Mouse (Mus musculus): ENCODE measurements at regions not wholly inside any gene's neighbourhood (a gene's known extent, or its start where the extent isn't known, plus 50 kb on each side); places are given as distances from the start of the nearest gene placed in this dataset.
A peak's percentile ranks its signal among the peaks of the same experiment; 100 is the strongest.
"Not testable (repeated sequence)": the region's sequence is repeated elsewhere in the genome, so short reads cannot be mapped to it uniquely, and the experiment has no call there.

DNA sequence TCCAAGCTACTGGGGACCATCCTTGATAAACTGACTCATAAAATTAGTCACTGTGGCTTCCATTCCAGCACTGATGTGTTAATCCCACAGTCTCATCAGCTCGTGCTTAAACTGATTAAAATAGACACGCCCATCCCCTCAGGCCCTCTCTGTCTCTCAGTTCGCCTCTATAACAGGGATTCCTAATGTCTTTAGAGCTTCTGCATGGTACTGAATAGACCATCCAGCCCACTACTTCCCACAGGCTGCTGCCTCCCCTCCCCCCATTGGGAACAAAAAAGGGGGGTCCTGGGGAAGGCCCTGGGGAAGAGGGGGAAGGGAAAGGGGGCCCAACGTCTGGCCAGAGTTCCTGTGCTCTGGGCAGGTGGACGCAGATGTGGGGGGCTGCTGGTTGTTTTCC lies 119.7 kb upstream of the Kctd3 start:
- ATAC-seq (ENCODE audit: low FRiP score) = no peak
- no peaks in the 10 kb centered on the region for H3K27me3 ChIP-seq (ENCODE audit: control insufficient read depth, insufficient read depth, low read length)
- H3K4me1 ChIP-seq (replicated peaks; ENCODE audit: control insufficient read depth, insufficient read depth, low read length) = no peaks in the 10 kb centered on the region
- no peak overlapping the region for H3K27ac ChIP-seq
- WGBS = 21% methylated on average over 5 of the region's 5 CpGs
- H3K4me2 ChIP-seq (replicated peaks) = no peak overlapping the region
- no peak for DNase-seq (ENCODE audit: low spot score)
- no peaks in the 10 kb centered on the region for H3K36me3 ChIP-seq (replicated peaks; ENCODE audit: control insufficient read depth, insufficient read depth)
- no peak overlapping the region for H3K9ac ChIP-seq
- no peak overlapping the region for H3K4me3 ChIP-seq (replicated peaks; ENCODE audit: low read length)
- H3K9me3 ChIP-seq (ENCODE audit: control insufficient read depth, low read length) = no peaks in the 10 kb centered on the region

GRCm38 (mm10) chr1:189119941-189120735 lies 112.5 kb upstream of the Kctd3 start:
- DNase-seq (ENCODE audit: low spot score) (no peak), ATAC-seq (ENCODE audit: low FRiP score) (no peak)
- Histone ChIP-seq H3K36me3 (replicated peaks; ENCODE audit: control insufficient read depth, insufficient read depth) (no peaks in the 10 kb centered on the region), H3K27me3 (ENCODE audit: control insufficient read depth, insufficient read depth, low read length) (no peaks in the 10 kb centered on the region), H3K4me1 (replicated peaks; ENCODE audit: control insufficient read depth, insufficient read depth, low read length) (no peaks in the 10 kb centered on the region), H3K4me3 (replicated peaks; ENCODE audit: low read length) (no peak overlapping the region), H3K9me3 (ENCODE audit: control insufficient read depth, low read length) (no peaks in the 10 kb centered on the region), H3K4me2 (replicated peaks) (no peak overlapping the region), H3K27ac (no peak overlapping the region), H3K9ac (no peak overlapping the region)
- WGBS = 76% methylated on average over 6 of the region's 6 CpGs

DNA sequence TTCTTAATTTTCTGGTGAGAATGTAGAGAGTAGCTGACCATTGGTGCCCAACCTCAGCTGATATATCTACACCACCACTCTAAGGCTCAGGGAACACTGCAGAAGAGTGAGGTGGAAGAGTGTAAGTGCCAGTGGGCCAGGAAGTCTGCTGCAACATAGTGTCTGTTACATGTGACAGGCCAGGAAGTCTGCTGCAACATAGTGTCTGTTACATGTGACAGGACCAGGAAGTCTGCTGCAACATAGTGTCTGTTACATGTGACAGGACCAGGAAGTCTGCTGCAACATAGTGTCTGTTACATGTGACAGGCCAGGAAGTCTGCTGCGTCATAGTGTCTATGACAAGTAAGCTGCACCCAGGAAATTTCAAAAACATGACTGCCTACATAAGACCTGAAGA lies 111.4 kb upstream of the Kctd3 start:
- H3K9ac ChIP-seq; H3K36me3 ChIP-seq (replicated peaks; ENCODE audit: control insufficient read depth, insufficient read depth); ATAC-seq (ENCODE audit: low FRiP score); H3K4me2 ChIP-seq (replicated peaks); H3K4me1 ChIP-seq (replicated peaks; ENCODE audit: control insufficient read depth, insufficient read depth, low read length); H3K27ac ChIP-seq; H3K9me3 ChIP-seq (ENCODE audit: control insufficient read depth, low read length); DNase-seq (ENCODE audit: low spot score); H3K4me3 ChIP-seq (replicated peaks; ENCODE audit: low read length); H3K27me3 ChIP-seq (ENCODE audit: control insufficient read depth, insufficient read depth, low read length): not testable (repeated sequence)
- 92% methylated on average over 1 of the region's 1 CpGs for WGBS

- H3K4me3 ChIP-seq (replicated peaks; ENCODE audit: low read length) = no peak overlapping the region
- WGBS = 59% methylated on average over 5 of the region's 5 CpGs
- ATAC-seq (ENCODE audit: low FRiP score) = no peak
- H3K9me3 ChIP-seq (ENCODE audit: control insufficient read depth, low read length) = no peaks in the 10 kb centered on the region
- no peak overlapping the region for H3K9ac ChIP-seq
- H3K4me2 ChIP-seq (replicated peaks) = no peak overlapping the region
- H3K36me3 ChIP-seq (replicated peaks; ENCODE audit: control insufficient read depth, insufficient read depth) = no peaks in the 10 kb centered on the region
- no peaks in the 10 kb centered on the region for H3K4me1 ChIP-seq (replicated peaks; ENCODE audit: control insufficient read depth, insufficient read depth, low read length)
- no peak overlapping the region for H3K27ac ChIP-seq
- no peaks in the 10 kb centered on the region for H3K27me3 ChIP-seq (ENCODE audit: control insufficient read depth, insufficient read depth, low read length)
- DNase-seq (ENCODE audit: low spot score) = no peak
Observed at GRCm38 (mm10) chr1:189118582-189118981, 110.9 kb upstream of the Kctd3 start.

DNA sequence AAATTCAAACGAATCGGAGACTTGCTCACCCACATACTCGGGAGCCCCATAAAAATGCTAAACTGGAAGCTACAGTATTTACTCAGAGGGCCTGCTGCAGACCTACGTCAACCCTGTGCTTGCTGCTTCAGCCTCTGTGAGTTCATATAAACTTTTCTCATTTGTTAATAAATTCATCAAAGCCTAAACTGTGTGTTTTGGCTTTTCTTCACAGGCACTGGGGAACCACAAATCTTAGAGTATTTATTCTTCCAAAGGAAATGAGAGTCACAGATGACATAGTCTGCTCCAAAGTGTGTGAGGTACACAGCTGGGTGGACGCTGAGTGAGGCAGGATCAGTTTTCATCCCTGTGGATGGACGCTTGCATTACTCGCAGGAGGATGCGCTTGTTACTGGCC lies 108.3 kb upstream of the Kctd3 start:
- Histone ChIP-seq H3K9me3 (ENCODE audit: control insufficient read depth, low read length) (no peaks in the 10 kb centered on the region), H3K27me3 (ENCODE audit: control insufficient read depth, insufficient read depth, low read length) (no peaks in the 10 kb centered on the region), H3K9ac (no peak overlapping the region), H3K4me2 (replicated peaks) (no peak overlapping the region), H3K4me1 (replicated peaks; ENCODE audit: control insufficient read depth, insufficient read depth, low read length) (no peaks in the 10 kb centered on the region), H3K27ac (no peak overlapping the region), H3K4me3 (replicated peaks; ENCODE audit: low read length) (no peak overlapping the region), H3K36me3 (replicated peaks; ENCODE audit: control insufficient read depth, insufficient read depth) (no peaks in the 10 kb centered on the region)
- 83% methylated on average over 8 of the region's 8 CpGs for WGBS
- ATAC-seq (ENCODE audit: low FRiP score) (no peak), DNase-seq (ENCODE audit: low spot score) (no peak)

GRCm38 (mm10) chr1:189115279-189115678 lies 107.6 kb upstream of the Kctd3 start:
- no peaks in the 10 kb centered on the region for H3K27me3 ChIP-seq (ENCODE audit: control insufficient read depth, insufficient read depth, low read length)
- no peak overlapping the region for H3K4me3 ChIP-seq (replicated peaks; ENCODE audit: low read length)
- no peak for ATAC-seq (ENCODE audit: low FRiP score)
- DNase-seq (ENCODE audit: low spot score) = no peak
- H3K9ac ChIP-seq = no peak overlapping the region
- no peaks in the 10 kb centered on the region for H3K36me3 ChIP-seq (replicated peaks; ENCODE audit: control insufficient read depth, insufficient read depth)
- no peak overlapping the region for H3K27ac ChIP-seq
- no peaks in the 10 kb centered on the region for H3K4me1 ChIP-seq (replicated peaks; ENCODE audit: control insufficient read depth, insufficient read depth, low read length)
- WGBS = 100% methylated on average over 1 of the region's 1 CpGs
- no peaks in the 10 kb centered on the region for H3K9me3 ChIP-seq (ENCODE audit: control insufficient read depth, low read length)
- H3K4me2 ChIP-seq (replicated peaks) = no peak overlapping the region

DNA sequence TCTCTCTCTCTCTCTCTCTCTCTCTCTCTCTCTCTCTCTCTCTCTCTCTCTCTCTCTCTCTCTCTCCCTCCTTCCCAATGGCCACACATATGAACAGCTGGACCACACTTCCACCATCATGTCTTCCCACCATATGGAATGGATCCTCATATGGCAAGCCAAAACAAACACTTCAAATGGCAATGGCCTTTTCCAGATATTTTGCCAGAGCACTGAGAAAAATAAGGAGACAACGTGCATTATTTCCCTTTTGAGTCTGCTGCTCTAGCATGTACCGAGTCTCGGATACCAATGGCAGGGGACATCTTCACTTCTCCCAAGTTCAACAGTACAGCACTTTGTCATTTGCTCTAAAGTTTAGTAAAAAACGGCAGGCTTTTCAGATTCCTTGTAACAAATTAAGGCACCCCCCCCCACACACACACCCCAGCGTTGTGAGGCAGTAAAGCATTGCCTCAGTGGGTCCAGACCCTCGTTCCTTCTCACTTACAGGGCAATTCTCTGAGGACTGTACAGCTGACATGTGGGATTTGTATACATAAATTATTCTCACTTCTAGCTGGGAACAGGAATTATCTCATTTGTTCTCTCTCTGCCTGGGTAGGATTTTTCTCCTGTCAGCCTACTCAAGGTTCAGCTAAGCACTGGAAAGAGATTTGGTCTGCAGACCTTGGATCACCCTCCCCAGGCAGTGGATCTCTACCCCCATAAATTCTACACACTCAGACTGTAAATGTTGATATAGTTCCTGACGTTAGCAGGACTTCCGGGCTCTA lies 100.8 kb upstream of the Kctd3 start:
- Histone ChIP-seq H3K36me3 (replicated peaks; ENCODE audit: control insufficient read depth, insufficient read depth) (no peaks in the 10 kb centered on the region), H3K27ac (no peak overlapping the region), H3K9ac (no peak overlapping the region), H3K4me3 (replicated peaks; ENCODE audit: low read length) (no peak overlapping the region), H3K4me1 (replicated peaks; ENCODE audit: control insufficient read depth, insufficient read depth, low read length) (no peaks in the 10 kb centered on the region), H3K27me3 (ENCODE audit: control insufficient read depth, insufficient read depth, low read length) (no peaks in the 10 kb centered on the region), H3K9me3 (ENCODE audit: control insufficient read depth, low read length) (no peaks in the 10 kb centered on the region), H3K4me2 (replicated peaks) (no peak overlapping the region)
- ATAC-seq (ENCODE audit: low FRiP score) (no peak), DNase-seq (ENCODE audit: low spot score) (no peak)
- 85% methylated on average over 8 of the region's 8 CpGs for WGBS

GRCm38 (mm10) chr1:189107841-189108240 lies 100.2 kb upstream of the Kctd3 start:
- H3K9me3 ChIP-seq (ENCODE audit: control insufficient read depth, low read length) = no peaks in the 10 kb centered on the region
- ATAC-seq (ENCODE audit: low FRiP score) (no peak), DNase-seq (ENCODE audit: low spot score) (no peak)
- H3K4me3 ChIP-seq (replicated peaks; ENCODE audit: low read length) = no peak overlapping the region
- H3K4me1 ChIP-seq (replicated peaks; ENCODE audit: control insufficient read depth, insufficient read depth, low read length) = no peaks in the 10 kb centered on the region
- no peak overlapping the region for H3K9ac ChIP-seq
- WGBS = 59% methylated on average over 8 of the region's 8 CpGs
- H3K4me2 ChIP-seq (replicated peaks) = 0 out of 2 replicates have a peak overlapping the region, but pooled peaks have one; percentile 0
- no peaks in the 10 kb centered on the region for H3K27me3 ChIP-seq (ENCODE audit: control insufficient read depth, insufficient read depth, low read length)
- no peaks in the 10 kb centered on the region for H3K36me3 ChIP-seq (replicated peaks; ENCODE audit: control insufficient read depth, insufficient read depth)
- H3K27ac ChIP-seq = no peak overlapping the region

DNA sequence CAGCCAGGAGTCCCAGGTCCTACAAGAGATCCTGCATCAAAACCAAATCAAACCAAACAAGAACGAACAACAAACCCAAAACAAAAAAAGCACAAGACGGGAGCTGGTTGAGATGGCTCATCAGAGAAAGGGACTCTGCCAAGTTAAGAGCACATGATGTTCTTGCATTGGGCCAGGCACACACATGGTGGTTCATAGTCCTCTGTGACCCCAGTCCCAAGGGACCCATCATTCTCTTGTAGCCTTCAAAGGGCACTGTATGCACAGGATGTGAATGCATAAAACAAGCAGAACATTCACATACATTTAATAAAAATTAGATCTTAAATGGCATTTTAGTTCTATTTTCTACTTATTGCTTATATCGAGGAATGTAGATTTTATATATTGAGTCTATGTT lies 99.5 kb upstream of the Kctd3 start:
- no peak for ATAC-seq (ENCODE audit: low FRiP score)
- Histone ChIP-seq H3K4me2 (replicated peaks) (no peak overlapping the region), H3K36me3 (replicated peaks; ENCODE audit: control insufficient read depth, insufficient read depth) (no peaks in the 10 kb centered on the region), H3K9me3 (ENCODE audit: control insufficient read depth, low read length) (no peaks in the 10 kb centered on the region), H3K4me1 (replicated peaks; ENCODE audit: control insufficient read depth, insufficient read depth, low read length) (no peaks in the 10 kb centered on the region), H3K27ac (no peak overlapping the region), H3K4me3 (replicated peaks; ENCODE audit: low read length) (no peak overlapping the region), H3K27me3 (ENCODE audit: control insufficient read depth, insufficient read depth, low read length) (no peaks in the 10 kb centered on the region), H3K9ac (no peak overlapping the region)
- 94% methylated on average over 3 of the region's 3 CpGs for WGBS
- DNase-seq (ENCODE audit: low spot score) = no peak
